ENCODE assay signal across 8 mouse cellular contexts in genomic region chr2:74672481-74673362, GRCm38 (mm10). TPM values are rescaled to one million over a fixed set of nuclear protein-coding genes. Genes with fewer than 3 reads are reported as not detected.
DNase-seq lines count a peak whose midpoint lies in the region; ATAC-seq and TF ChIP-seq lines count a peak whose summit lies in the region.

No protein-coding gene starts in this region.

- H3K4me3 ChIP-seq in heart, embryonic 10.5 days = peak overlapping the region; percentile 42
- H3K4me3 ChIP-seq in forebrain, embryonic 11.5 days (ENCODE audit: low read depth, low read length) = peak overlapping the region; percentile 7; the same call in 1 of the 2 replicates
- peak overlapping the region; percentile 38 for H3K4me3 ChIP-seq in intestine, postnatal 0 days (ENCODE audit: low read depth, low read length)

- H3K9ac ChIP-seq in forebrain, embryonic 11.5 days (ENCODE audit: low read length) = no peak overlapping the region
- no peak overlapping the region for H3K9ac ChIP-seq in intestine, postnatal 0 days (ENCODE audit: low read depth, low read length)

- TF ChIP-seq CTCF in intestine, postnatal 0 days (IDR thresholded peaks at IDR 0.05; ENCODE audit: low read depth) = peak; percentile 86

- H3K27ac ChIP-seq in heart, embryonic 10.5 days = no peak overlapping the region
- no peak overlapping the region for H3K27ac ChIP-seq in forebrain, embryonic 11.5 days (ENCODE audit: low read depth, low read length)
- no peak overlapping the region for H3K27ac ChIP-seq in intestine, postnatal 0 days (ENCODE audit: low read depth, low read length)

- under 1% methylated on average over 40 of the region's 40 CpGs for WGBS in heart, embryonic 10.5 days
- under 1% methylated on average over 40 of the region's 40 CpGs for WGBS in forebrain, embryonic 11.5 days
- 6% methylated on average over 39 of the region's 40 CpGs for WGBS in intestine, postnatal 0 days

- DNase-seq in heart, embryonic 10.5 days (ENCODE audit: low spot score) = peak; percentile 81
- DNase-seq in heart, adult 9 months (ENCODE audit: low spot score in 2 of 2) = no peak
- peak; percentile 75 for DNase-seq in MN1 (ENCODE audit: low spot score)
- DNase-seq in forebrain, embryonic 11.5 days (ENCODE audit: low spot score) = peak; percentile 87
- peak; percentile 53 for DNase-seq in lung, postnatal 36 days
- peak; percentile 71 for DNase-seq in splenic B cell, adult 2 months (ENCODE audit: low read depth, low spot score)
- no peak for DNase-seq in right cerebral cortex, postnatal 36 days (ENCODE audit: low spot score in 2 of 2)

- H3K27me3 ChIP-seq in heart, embryonic 10.5 days (ENCODE audit: insufficient read depth, poor library complexity, severe bottlenecking) = peaks cover 100% of the 10 kb centered on the region
- peaks cover 98% of the 10 kb centered on the region for H3K27me3 ChIP-seq in forebrain, embryonic 11.5 days (ENCODE audit: control insufficient read depth, insufficient read depth, low read length)
- H3K27me3 ChIP-seq in intestine, postnatal 0 days (replicated peaks; ENCODE audit: control insufficient read depth, insufficient read depth, low read length) = peaks cover 99% of the 10 kb centered on the region
- H3K27me3 ChIP-seq in splenic B cell, adult 2 months (ENCODE audit: control insufficient read depth, insufficient read depth, low read length, poor library complexity, severe bottlenecking) = peaks cover 6% of the 10 kb centered on the region

- H3K4me1 ChIP-seq in heart, embryonic 10.5 days = peaks cover 33% of the 10 kb centered on the region
- peaks cover 9% of the 10 kb centered on the region; the same call in 1 of the 2 replicates for H3K4me1 ChIP-seq in forebrain, embryonic 11.5 days (replicated peaks; ENCODE audit: control insufficient read depth, insufficient read depth, low read length)
- 0 out of 2 replicates have a peak, but pooled peaks cover 3% of the 10 kb centered on the region for H3K4me1 ChIP-seq in intestine, postnatal 0 days (replicated peaks; ENCODE audit: control insufficient read depth, insufficient read depth, low read length)

- peak overlapping the region; percentile 35 for H3K4me2 ChIP-seq in forebrain, embryonic 11.5 days (ENCODE audit: low read depth, low read length, severe bottlenecking)
- peak overlapping the region; percentile 58 for H3K4me2 ChIP-seq in intestine, postnatal 0 days (replicated peaks; ENCODE audit: low read depth)

- no peaks in the 10 kb centered on the region for H3K36me3 ChIP-seq in heart, embryonic 10.5 days
- H3K36me3 ChIP-seq in forebrain, embryonic 11.5 days (ENCODE audit: control insufficient read depth, insufficient read depth, low read length) = no peaks in the 10 kb centered on the region
- H3K36me3 ChIP-seq in intestine, postnatal 0 days (ENCODE audit: control insufficient read depth, insufficient read depth) = no peaks in the 10 kb centered on the region
- H3K36me3 ChIP-seq in splenic B cell, adult 2 months (ENCODE audit: control insufficient read depth, insufficient read depth, low read length, poor library complexity, severe bottlenecking) = no peaks in the 10 kb centered on the region

- no peaks in the 10 kb centered on the region for H3K9me3 ChIP-seq in heart, embryonic 10.5 days
- H3K9me3 ChIP-seq in forebrain, embryonic 11.5 days (ENCODE audit: control insufficient read depth, low read length) = no peaks in the 10 kb centered on the region
- H3K9me3 ChIP-seq in intestine, postnatal 0 days (ENCODE audit: control insufficient read depth) = no peaks in the 10 kb centered on the region

- peak; percentile 47; the same call in 1 of the 2 replicates for ATAC-seq in forebrain, embryonic 11.5 days (replicated peaks; ENCODE audit: low FRiP score)
- no peak for ATAC-seq in intestine, postnatal 0 days

RNA-seq across cellular contexts. Expression of gene Hoxd12, which starts 2.1 kb away (rescaled TPM):
- polyA plus RNA-seq in heart, embryonic 10.5 days (2016; fragmentation: Nextera tagmentation; extraction: Ambion mirVana) = 1.1 TPM in 1 of 2 replicates, not detected in the other
- polyA plus RNA-seq in forebrain, embryonic 11.5 days (2014; fragmentation: Nextera tagmentation; extraction: Ambion mirVana) = not detected in 2 replicates
- 0.12 TPM in 1 of 2 replicates, not detected in the other for polyA plus RNA-seq in intestine, postnatal 0 days (2015; fragmentation: Nextera tagmentation; extraction: Ambion mirVana)

RNA-seq across cellular contexts. Expression of gene Hoxd13, which starts 4.6 kb away (rescaled TPM):
- polyA plus RNA-seq in heart, embryonic 10.5 days (2016; fragmentation: Nextera tagmentation; extraction: Ambion mirVana) = 0.40 TPM in 1 of 2 replicates, not detected in the other
- polyA plus RNA-seq in forebrain, embryonic 11.5 days (2014; fragmentation: Nextera tagmentation; extraction: Ambion mirVana) = not detected in 2 replicates
- polyA plus RNA-seq in intestine, postnatal 0 days (2015; fragmentation: Nextera tagmentation; extraction: Ambion mirVana) = not detected in 2 replicates

RNA-seq across cellular contexts. Expression of gene Hoxd11, which starts 6.6 kb away (rescaled TPM):
- polyA plus RNA-seq in heart, embryonic 10.5 days (2016; fragmentation: Nextera tagmentation; extraction: Ambion mirVana) = 0.07 and 2.1 TPM in 2 replicates
- not detected in 2 replicates for polyA plus RNA-seq in forebrain, embryonic 11.5 days (2014; fragmentation: Nextera tagmentation; extraction: Ambion mirVana)
- 0.64 TPM in 1 of 2 replicates, not detected in the other for polyA plus RNA-seq in intestine, postnatal 0 days (2015; fragmentation: Nextera tagmentation; extraction: Ambion mirVana)

RNA-seq across cellular contexts. Expression of gene Evx2, which starts 13.4 kb away (rescaled TPM):
- polyA plus RNA-seq in heart, embryonic 10.5 days (2016; fragmentation: Nextera tagmentation; extraction: Ambion mirVana) = not detected in 2 replicates
- polyA plus RNA-seq in forebrain, embryonic 11.5 days (2014; fragmentation: Nextera tagmentation; extraction: Ambion mirVana) = not detected in 2 replicates
- not detected in 2 replicates for polyA plus RNA-seq in intestine, postnatal 0 days (2015; fragmentation: Nextera tagmentation; extraction: Ambion mirVana)

RNA-seq across cellular contexts. Expression of gene Hoxd10, which starts 19.0 kb away (rescaled TPM):
- polyA plus RNA-seq in heart, embryonic 10.5 days (2016; fragmentation: Nextera tagmentation; extraction: Ambion mirVana) = 2.3 TPM in 1 of 2 replicates, not detected in the other
- not detected in 2 replicates for polyA plus RNA-seq in forebrain, embryonic 11.5 days (2014; fragmentation: Nextera tagmentation; extraction: Ambion mirVana)
- polyA plus RNA-seq in intestine, postnatal 0 days (2015; fragmentation: Nextera tagmentation; extraction: Ambion mirVana) = 0.10 and 1.6 TPM in 2 replicates

Comparison
In these comparisons a context has a peak if more than half of its experiments do, and no peak if none do; other contexts are left out.
1. DNase-seq: peak in heart, embryonic 10.5 days (single experiment), MN1 (single experiment), forebrain, embryonic 11.5 days (single experiment), lung, postnatal 36 days (single experiment) and splenic B cell, adult 2 months (single experiment); none in heart, adult 9 months (0 of 2) and right cerebral cortex, postnatal 36 days (0 of 2).
2. Peak in every context shown above with its lines, with median percentiles within 50 percentile points of each other: H3K4me3 ChIP-seq.